Mouse (Mus musculus) cerebellum, adult (tissue): ENCODE data around the gene Prss22.

Source experiments
- ATAC-seq: cut with Nextera tagmentation; 2 replicates; pipeline ENCODE4 v1.9.2; 2017; ENCODE audit warnings: mild to moderate bottlenecking, moderate library complexity, mixed read lengths; ENCODE audit not compliant: insufficient number of reproducible peaks, low FRiP score, low TSS enrichment

Gene Prss22

GRCm38 (mm10) chr17:23997901-23998300, at the start of gene Prss22:
TSS of gene Prss22 (minus strand) at chr17:23998100.
- ATAC-seq, result no peak

- no peak for ATAC-seq
These were observed 48.1 kb upstream of the Prss22 start for GRCm38 (mm10) chr17:24046026-24046425.

GRCm38 (mm10) chr17:24045608-24046007, 47.7 kb upstream of the Prss22 start:
- ATAC-seq, result no peak

DNA sequence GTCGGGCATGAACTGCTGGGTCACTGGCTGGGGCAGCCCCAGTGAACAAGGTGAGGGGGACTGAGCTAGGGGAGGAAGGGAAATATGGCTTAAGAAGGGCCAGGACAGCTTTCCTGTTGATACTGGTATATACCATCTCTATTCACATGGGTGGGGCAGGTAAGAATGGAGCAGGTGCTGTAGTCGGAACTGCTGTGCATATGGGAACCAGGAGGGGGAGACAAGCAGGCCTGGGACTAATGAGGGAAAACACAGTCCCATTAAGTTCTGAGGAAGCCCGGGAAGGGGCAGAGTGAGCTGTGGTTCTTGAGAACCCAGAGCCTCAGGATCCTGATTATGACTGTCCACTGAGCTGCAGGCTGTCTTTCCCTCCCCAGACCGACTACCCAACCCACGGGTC, 46.6 kb upstream of the Prss22 start:
- ATAC-seq, result no peak

GRCm38 (mm10) chr17:24037844-24038243, 39.9 kb upstream of the Prss22 start, which contains the start of gene Prss27:
TSS of gene Prss27 (plus strand) at chr17:24038144.
- ATAC-seq, result no peak

DNA sequence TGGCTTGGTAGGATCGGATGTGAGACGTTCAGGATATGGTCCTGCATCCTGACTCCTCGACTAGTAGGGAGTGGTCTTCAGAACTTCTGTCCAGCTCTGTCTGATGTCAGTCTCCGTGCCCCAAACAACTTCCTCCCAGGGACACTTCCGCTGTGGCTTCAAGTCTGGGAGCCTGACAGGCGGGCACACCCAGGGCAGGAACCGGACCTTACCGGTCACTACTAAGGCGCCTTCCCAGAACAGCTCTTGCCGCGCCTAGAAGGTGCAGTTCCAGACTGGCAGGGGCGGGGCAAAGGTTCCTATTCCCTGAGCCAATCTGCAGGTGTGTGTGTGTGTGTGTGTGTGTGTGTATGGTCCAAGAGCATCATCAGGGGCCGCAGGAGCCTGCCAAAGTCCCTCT, 39.5 kb upstream of the Prss22 start:
- no peak for ATAC-seq

- ATAC-seq, result no peak
These were observed 39.1 kb upstream of the Prss22 start for GRCm38 (mm10) chr17:24036954-24037353.

GRCm38 (mm10) chr17:24035087-24035486, 37.2 kb upstream of the Prss22 start:
- ATAC-seq, result no peak

DNA sequence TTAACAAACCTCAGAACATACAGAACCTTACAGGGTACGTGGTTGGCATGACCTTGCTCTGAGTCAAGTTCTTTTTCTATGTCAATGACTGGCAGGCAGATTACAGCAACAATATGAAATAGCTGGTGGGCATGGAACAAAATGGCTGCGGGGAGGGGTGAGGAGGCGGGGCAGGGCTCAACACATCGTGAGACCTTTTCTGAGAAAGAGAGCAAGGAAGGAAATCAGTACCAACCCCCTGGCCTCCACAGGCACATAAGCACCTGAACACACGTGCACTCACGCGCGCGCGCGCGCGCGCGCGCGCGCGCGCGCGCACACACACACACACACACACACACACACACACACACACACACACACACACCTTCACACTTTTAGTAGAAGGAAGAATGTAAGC, 32.7 kb upstream of the Prss22 start:
- ATAC-seq, result no peak

DNA sequence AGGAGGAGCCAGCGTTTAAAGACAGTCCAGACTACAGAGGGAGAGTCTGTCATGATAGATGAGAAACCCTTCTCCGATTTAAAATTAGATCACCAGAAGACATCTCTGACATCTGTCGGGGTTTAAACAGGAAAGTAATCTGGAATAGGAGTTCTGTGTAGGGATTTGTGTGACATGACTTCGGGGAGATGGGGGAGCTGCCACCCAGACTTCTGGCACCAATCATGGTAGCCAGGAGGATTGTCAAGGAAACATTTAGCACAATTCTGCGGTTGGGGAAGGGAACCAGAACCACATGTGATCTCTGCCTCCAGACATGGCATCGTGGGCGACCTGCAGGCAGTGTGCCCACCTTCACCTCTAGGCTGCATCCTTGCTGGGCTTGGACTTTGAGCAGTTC, 31.6 kb upstream of the Prss22 start:
- ATAC-seq, result no peak

GRCm38 (mm10) chr17:24021375-24022199, 23.7 kb upstream of the Prss22 start:
- ATAC-seq, result no peak

- no peak for ATAC-seq
These were observed 22.8 kb upstream of the Prss22 start for GRCm38 (mm10) chr17:24020696-24021095.

DNA sequence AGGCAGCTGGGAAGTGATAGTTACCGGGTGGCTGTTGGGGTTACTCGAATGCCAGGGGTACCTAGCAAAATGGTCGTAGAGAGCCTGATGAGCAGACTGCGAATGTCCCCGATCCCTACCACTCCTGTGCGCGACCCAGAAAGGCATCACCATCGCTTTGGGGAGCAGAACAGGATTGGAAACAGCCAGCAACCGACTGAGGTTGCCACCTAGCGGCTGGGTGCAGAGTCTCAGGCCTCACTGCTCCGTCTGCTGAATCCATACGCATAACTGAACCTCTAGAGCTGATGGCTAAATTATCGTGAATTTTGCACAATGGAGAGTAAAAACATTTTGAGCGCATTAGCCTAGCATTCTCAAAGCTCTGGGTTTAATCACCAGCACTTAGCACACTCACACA, 17.8 kb upstream of the Prss22 start:
- no peak for ATAC-seq

- no peak for ATAC-seq
These were observed 16.6 kb upstream of the Prss22 start for GRCm38 (mm10) chr17:24014433-24014965.

GRCm38 (mm10) chr17:24012921-24013320, 15.0 kb upstream of the Prss22 start:
- no peak for ATAC-seq

GRCm38 (mm10) chr17:24009617-24010016, 11.7 kb upstream of the Prss22 start:
- no peak for ATAC-seq

DNA sequence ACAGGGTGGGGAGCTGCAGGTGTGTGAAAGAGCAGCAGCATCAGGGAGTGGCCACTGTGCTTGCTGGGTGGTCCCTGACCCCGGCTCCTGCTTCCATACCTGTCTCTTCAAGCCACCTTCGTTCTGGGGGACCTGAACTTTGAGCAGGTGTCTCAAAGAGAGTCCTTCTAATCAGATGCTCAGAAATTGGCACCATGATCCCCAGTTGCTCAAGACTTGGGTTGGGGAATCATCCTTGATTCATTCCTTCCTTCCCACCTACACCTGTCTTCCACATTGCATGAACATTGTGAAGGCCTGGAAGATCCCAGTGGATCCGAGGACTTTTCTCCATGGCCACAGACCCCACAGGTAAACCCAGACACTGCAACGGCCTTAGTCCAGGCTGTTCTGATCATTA, 10.2 kb upstream of the Prss22 start:
- ATAC-seq, result no peak

DNA sequence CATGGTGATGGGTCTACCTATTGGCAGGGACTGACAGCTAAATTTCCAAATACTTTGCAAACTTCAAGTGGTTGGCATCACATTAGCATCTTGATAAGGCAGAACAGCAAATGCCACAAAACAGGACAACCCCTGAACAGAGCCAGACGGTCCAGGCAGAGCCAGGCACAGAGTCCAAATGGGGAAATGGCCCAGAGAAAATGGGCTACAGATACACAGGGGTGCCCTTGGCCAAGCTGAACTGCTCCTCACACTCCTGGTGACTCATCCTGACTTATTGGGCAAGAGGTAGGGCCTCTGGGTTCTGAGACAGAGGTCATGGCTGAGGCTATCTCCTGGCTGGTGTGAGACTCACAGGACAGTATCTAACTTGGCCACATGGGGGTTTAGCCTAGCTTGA, 9.5 kb upstream of the Prss22 start:
- ATAC-seq, result no peak

DNA sequence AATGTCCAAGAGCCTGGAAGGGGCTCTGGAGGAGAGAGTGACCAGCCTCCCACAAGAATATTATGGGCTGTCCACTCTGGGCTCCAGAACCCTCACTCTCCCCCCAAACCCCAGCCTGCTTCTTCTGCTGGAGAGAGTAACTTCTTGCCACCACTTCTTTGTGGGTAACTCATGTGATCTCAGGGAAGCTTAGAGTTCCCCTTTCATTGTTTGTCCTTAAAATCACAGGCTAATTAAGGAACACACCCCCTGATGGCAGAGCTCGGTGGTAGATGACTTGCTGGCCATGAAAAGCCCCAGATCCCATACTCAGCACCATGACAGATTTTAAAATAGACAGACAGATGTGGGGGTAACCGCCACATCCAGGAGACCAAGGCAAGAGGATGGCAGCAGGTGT, 9.0 kb upstream of the Prss22 start:
- no peak for ATAC-seq

- no peak for ATAC-seq
These were observed 7.1 kb upstream of the Prss22 start for GRCm38 (mm10) chr17:24005049-24005448.

DNA sequence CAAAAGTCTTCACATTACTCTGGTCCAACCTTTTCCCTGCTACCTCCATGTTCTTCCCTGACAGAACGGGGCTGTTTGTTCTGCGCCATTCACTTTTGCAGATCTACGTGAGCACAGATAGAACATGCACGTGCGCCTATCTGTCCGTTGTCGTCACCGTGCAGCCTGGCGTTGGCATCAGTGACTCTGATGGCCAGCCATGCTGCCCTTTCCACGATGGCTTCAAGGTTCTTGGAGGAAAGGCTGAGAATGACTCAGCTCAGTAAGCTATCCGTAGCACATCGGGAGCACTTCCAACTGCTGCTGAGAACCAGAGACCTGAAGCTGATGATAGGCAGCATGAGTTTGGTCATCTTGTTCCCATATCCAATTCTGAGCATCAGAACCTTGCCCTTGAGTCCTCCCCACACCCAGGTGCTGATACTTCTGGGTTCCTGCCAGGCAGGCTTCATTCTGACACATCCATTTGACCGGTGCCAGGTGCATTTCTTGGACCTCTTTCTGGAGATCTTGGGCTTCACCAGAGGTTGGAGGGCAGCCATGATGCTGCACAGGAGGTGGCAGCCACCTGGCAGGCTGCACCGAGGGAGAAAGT, 6.3 kb upstream of the Prss22 start:
- ATAC-seq, result no peak

DNA sequence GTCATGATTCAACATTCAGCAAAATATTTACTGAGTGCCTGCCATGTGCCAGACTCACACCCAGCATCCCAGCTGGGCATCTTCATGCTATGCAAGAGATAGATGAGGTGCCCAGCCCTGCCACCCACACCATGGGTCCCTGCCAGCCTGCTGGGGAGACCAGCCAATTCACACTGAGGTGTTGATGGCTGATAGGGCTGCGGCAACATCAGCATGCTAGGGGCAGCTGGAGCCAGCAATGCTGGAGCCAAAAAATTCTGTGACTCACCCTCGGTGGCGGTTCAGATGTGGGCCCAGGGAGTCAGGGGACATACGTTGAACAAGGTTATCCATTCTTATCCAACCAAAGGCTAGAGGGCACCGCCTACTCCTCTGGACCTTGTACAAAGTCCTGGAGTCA, 2.5 kb upstream of the Prss22 start:
- ATAC-seq, result no peak
